Mouse (Mus musculus) spleen, embryonic (tissue): Measurements from ENCODE around the gene Tdrkh.

ENCODE experiments used
- CTCF ChIA-PET: fragments of 350-600 bp; sonication (Branson Sonifier 250); formaldehyde crosslinking; loops from one replicate; lab custom pipeline; 2022; lab: Charles Lee

Gene Tdrkh

DNA sequence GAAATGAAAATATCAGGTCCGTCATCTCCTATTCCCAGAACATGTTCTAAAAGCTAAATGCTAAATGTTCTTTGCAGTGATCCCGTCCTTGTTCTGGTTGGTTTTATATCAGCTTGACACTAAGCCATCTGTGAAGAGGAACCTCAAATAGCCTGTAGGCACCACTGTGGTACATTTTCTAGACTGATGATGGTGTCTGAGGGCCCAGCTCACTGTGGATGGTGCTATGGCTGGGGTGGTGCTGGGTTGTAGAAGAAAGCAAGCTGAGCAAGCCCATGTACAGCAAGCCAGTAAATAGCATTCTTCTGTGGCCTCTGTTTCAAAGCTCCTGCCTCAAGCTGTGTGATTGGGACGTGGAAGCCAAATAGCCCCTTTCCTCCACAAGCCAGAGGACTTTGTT, 44.0 kb downstream of the Tdrkh start:
- CTCF ChIA-PET: interaction anchor here (1.9 kb wide), 1 partner anchor 13 kb away, joined by 10 read pairs; no protein-coding TSS in a partner anchor

DNA sequence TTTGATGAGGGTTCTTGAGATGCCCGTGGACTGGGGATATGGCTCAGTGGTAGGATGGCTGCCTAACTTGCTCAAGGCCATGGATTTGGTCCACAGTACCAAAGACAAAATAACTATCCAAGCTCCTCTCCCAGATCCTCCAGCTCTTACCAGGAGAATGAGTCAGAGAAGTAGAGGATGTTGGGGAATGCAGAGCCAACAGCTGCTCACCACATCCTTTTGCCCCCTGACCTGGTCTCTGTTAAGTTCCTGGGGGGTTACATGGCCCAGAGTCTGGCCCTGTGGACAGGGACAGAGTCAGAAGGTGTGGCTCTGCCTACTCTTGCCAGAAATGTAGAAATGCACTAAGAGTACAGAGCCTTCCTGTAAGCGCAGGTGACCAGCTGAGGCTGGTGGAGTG, 46.8 kb downstream of the Tdrkh start:
- CTCF ChIA-PET: no interaction called here

DNA sequence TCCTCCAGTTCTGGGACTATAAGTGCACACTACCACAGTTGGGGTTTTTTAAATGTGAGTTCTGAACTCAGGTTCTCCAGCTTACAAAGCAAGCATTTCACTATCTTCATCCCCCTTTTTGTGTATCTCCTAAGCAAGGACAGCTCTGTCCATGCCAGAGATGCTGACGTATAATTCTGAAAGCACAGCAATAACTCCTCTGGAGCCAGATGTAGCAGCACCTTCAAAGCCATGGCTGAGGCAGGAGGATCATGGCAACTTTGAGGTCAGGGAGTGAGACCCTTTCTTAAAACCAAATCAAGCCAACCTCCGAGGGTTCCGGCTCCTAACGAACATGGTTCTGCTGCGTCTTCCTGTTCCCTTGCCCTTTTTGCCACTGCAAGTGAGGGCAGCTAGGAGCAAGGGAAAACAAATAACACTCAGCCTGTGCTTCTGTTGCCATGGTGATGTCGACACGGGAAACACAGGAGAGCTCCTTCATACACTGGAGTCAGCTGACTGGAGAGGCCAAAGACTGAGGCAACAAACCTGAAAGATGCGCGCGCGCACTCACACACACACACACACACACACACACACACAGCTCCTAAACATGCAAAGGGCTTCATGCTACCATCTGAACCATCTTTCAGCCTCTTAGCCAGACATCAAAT, 51.0 kb downstream of the Tdrkh start:
- CTCF ChIA-PET: no interaction called here

DNA sequence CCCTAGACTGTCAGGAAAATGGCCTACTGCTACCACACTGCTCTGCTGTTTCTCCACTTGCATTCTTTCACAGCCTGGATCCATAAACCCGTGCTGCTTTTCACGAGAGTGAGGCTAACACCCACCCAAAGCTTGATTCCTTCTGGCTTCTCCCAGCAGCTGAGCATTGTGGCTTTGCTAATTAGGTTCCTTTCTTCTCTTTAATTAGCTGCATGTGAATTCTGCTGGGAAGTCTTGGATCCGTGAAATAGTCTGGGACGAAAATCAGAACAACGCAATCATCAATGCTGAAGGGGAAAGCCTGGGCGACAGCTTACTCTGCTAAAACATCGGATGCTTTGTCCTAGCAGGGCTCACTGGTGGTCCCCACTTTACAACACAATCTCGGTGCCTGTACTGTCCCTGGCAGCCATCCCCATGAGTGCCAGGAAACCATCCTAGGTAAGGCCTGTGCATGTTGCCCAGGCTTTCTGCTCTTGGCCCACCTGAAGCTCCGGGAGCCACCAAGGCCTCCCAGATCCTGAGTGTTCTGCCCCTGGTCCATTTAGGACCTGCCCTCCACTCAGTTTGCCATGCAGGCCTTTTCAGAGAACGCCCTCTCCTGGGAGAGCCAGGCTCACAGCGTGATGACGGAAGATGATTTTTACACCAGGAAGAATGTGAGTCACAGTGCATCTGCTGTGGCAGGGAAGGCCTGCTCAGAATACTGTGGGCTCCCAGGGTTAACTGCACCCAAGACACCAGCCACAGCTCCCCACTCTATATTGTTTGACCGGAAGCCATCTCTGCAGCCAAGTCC, 52.8 kb downstream of the Tdrkh start:
- CTCF ChIA-PET: interaction anchor here (0.6 kb wide), 1 partner anchor 135 kb away, joined by 3 read pairs; no protein-coding TSS in a partner anchor

DNA sequence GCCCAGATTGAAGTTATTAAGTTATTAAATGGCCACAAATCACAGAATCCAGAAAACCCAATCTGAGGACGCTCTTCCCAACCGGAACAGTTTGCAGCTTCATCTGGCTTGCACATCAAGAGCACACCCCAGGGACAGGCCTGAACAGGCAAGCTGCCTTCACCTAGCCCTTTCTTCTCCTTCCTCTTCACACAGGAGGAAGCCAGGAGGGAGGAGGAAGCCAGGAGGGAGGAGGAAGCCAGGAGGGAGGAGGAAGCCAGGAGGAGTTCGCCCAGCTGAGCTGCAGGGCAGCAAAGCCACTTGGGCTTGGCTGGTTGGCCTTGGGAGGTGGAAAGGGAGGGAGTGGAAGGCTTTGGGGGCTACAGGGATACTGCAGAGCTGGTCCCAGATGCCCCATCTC, 55.9 kb downstream of the Tdrkh start:
- CTCF ChIA-PET: no interaction called here

DNA sequence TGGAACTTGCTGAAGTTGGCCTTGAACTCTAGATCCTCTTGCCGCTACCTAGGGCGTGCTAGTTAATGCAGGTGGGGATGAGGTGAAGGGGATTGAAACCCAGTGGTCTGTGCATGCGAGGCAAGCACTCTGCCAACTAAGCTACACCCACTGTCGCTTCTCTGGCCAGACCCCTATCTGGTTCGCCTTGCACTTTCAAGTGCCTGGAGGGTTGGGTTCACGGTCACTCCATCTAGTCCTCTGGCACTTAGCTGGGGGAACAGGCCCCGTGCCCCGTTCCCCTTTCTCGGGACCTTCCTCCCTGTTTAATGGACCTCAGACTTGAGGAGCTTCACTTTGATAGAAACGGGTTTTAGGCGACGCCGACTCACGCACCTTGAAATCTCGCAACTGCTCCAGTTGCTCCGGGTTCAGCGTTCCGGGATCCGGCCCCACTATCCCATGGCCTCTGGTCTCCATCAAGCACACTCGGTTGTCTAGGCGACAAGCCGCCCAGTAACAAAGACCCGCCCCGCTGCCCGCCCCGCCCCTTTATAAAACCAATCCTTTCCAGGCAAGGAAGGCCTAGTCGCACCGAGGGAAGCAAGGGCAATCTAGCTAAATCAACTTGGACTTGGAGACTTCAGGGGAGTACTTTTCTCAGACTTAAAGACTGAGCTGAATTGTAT, 59.5 kb downstream of the Tdrkh start:
- CTCF ChIA-PET: interaction anchor here (0.8 kb wide), 1 partner anchor 114 kb away, joined by 15 read pairs; no protein-coding TSS in a partner anchor

DNA sequence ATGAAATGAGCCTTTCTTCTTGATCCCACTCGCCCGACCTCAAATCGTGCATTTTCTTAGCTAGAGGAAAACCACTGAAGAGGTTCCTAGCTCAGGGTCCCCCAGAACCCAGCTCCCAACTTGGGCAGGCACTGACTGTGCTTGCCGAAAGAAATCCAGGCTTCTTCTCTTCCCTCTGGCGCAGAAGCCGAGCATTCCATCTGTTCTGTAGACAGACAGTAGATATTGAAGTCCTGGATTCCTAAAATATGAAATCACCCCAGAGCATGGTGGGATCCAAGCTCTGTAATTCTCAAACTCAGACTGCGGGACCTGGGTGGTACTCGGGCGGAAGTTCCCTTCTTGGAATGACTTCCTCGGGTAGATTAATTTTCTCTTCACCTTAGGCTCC, 60.0 kb downstream of the Tdrkh start:
- CTCF ChIA-PET: interaction anchor here (0.8 kb wide), 1 partner anchor 114 kb away, joined by 15 read pairs; no protein-coding TSS in a partner anchor

DNA sequence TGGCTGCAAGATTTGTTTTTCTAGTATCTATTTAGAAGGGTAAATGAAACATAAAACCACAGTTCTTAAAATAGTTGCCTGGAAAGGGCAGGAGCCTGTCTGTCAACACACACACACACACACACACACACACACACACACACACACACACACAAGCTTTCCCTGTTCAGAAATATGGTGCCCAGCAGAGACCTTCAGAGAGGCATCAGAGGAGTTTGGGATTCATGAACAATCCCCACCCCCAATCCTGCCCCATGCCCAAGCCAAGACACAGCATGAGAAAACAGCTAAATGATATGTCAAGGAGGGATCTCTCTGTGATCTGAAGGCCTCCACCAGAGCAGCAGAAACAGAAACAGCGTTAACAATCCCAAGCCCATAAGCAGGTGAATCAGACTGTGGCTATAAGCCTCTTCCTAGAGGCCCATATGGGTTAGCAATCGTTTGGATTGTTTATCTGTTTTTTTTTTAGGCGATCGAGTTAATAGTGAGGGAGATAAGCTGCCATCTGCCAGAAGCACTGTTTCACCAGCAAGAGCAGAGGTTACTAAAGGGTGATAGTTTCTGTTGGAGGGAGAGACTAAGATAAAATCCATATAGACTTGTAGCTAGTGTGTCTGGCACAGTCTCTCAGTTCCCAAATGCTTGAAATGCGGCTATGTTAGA, 60.6 kb downstream of the Tdrkh start:
- CTCF ChIA-PET: interaction anchor here (0.8 kb wide), 1 partner anchor 115 kb away, joined by 15 read pairs; no protein-coding TSS in a partner anchor

DNA sequence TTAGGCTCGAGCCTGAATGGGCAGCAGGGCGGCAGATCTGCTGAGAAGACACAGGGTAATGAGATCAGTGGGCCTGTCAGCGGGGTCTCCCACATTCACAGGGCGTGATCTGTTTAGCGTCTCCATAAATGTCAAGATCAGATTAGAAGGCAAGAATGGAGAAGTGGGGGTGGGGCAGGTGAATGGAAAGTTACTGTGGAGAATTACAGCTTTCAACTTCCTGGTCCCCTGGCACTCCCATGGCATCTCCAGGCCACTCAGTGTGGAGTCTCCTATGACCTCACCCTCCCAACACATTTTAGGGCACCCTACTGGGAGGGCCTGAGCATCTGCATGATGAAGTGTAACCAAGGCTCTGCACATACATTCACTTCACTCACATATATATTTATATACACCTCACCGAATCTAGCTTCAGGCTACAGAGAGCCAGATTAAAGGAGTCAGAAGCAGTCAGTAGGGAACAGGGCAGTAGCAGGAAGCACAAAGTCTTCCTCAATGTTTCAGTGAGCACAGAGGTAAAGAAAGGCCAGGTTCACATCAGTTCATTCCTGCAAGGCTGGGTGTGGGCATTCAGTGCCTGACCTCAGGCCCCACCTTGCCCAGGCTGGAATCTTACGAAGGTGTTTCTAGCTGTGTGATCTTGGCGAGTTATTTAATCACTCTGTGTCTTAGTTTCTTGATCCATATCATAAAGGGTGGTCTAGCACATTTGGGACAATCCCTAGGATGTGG, 63.4 kb downstream of the Tdrkh start:
- CTCF ChIA-PET: no interaction called here

DNA sequence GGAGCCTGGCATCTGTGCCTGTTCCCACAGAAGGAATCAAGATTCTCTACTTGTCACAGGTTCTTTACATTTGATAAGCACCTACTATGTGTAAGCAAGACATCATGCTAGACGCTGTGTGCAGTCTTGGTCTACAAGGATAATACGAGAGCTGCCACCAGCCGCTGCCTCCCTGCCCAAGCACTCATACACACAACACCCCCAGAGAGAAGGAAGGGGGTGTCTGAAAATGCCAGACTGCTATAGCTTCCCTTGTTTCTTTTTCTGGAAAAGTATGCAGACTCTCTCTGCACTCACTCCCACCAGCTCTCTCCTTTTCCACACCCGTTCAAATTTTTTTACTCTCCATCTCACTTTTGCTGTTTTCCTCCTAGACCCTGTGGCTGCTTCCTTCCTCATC, 64.4 kb downstream of the Tdrkh start:
- CTCF ChIA-PET: interaction anchor here (0.5 kb wide), 1 partner anchor 1926 kb away, joined by 3 read pairs; no protein-coding TSS in a partner anchor

DNA sequence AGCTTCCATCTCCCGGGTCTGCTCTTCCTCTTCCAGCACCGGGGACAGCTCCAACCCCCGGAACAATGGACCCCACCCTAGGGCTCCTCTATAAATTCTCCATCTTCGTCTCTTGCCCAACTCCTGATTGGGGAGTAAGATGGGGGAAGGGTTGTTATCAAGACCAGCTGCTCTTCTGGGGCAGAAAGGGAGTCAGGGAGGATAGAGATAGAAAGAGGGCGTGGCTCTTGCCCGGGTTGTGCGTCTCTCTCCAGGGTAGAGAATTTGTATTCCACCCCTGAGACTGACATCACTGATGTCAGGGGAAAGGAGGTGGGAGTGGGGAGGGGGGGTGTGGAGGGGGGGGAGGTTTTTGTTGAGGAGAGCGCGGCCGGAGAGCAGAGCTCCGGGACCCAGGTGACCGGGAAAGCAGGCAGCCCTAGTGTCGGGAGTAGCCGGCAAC, 64.9 kb downstream of the Tdrkh start, which contains the start of gene Celf3:
Gene Celf3, plus strand, starts transcription at position 315 of the 442 bp plus-strand sequence.
- CTCF ChIA-PET: interaction anchor here (0.5 kb wide), 1 partner anchor 1926 kb away, joined by 3 read pairs; no protein-coding TSS in a partner anchor

DNA sequence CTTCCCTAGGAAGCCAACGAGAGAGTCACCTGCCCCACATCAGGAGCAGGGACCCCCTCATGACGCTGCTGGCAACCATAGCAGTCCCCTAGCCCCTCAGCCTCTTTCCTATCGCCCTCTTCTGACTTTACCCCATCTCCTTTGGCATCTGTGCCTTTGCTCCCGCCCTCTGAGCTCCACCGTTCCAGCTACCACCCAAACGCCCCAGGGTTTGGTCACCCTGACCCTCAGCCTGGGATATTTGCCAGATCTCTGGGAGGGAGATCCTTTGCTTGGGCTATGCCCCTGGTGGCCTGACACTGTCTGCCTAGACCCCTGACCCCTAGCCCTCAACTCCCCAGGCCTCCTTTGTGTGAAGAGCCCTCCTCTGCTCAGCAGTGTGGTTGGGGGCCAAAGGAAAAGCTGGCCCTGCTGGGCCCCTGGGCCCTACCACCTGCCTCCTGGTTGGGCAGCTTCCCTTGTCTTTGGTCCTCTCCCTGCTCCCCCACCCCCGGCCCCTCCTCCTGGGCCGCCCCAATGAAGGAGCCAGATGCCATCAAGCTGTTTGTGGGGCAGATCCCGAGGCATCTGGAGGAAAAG, 65.6 kb downstream of the Tdrkh start:
- CTCF ChIA-PET: no interaction called here

DNA sequence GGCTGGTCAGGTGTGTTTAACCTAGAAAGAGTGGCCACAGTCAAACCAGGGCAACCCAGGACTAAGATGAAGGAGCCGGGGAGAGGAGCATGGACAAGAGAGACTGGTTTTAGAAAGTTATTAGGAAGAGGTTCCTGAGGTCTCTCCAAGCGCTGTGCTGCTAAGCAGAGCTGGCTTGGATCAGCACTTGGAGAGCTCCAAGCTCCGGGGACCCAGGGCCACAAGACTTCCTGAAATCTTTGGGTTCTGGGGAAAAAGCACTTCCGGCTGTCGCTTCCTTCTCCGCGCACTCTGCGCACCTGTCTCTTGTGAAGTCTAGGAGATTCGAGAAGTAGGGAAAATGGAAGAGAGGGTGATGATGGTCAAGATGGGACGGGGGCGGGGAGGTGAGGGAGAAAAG, 66.5 kb downstream of the Tdrkh start:
- CTCF ChIA-PET: no interaction called here

DNA sequence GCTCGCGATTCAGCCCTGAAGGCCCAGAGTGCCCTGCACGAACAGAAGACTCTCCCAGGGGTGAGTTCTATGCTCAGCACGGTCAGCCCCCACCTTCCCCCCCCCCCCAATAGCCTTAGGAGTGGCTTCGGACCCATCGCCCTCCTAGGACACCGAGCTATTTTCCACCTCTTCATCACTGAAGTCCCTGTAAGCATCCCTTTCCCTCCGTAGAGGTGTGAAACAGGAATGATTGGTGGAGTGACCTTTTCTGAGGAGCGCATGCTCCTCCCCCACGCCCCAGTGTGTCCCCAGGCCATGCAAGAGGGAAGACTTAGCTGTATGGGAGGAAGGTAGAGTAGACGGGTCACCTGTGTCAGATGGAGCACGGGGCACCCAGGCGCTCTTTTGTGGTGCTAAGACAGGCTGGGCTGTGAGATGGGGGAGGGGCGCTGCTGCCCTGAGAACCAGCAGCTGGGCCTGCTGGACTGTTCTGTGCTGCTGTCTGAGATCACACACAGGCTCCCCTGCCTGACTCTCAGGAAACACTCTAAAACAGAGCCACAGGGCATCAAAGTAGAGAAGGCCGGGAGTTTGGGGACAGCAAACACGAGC, 67.3 kb downstream of the Tdrkh start, which contains the start of gene Riiad1:
Gene Riiad1, minus strand, starts transcription at position 51 of the 594 bp plus-strand sequence.
- CTCF ChIA-PET: no interaction called here

DNA sequence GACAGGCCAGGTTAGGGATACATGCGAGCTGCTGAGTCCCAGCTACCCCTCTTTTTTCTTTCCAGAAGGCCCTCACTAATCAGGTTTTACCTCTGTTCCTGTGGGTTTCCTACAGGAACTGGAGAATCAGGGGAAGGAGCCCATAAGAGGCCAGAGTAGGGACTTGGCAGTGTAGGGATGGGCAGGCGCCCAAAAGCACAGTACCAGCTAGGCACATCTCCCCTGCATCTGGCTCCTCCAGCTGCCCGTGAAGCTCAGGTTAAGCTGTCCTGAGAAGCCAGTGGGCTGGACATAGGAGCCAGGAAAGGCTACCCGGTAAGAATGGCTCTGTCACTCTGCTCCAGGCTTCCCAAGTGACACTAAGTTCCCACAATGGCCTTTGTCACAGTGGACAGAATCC, 68.4 kb downstream of the Tdrkh start:
- CTCF ChIA-PET: no interaction called here

DNA sequence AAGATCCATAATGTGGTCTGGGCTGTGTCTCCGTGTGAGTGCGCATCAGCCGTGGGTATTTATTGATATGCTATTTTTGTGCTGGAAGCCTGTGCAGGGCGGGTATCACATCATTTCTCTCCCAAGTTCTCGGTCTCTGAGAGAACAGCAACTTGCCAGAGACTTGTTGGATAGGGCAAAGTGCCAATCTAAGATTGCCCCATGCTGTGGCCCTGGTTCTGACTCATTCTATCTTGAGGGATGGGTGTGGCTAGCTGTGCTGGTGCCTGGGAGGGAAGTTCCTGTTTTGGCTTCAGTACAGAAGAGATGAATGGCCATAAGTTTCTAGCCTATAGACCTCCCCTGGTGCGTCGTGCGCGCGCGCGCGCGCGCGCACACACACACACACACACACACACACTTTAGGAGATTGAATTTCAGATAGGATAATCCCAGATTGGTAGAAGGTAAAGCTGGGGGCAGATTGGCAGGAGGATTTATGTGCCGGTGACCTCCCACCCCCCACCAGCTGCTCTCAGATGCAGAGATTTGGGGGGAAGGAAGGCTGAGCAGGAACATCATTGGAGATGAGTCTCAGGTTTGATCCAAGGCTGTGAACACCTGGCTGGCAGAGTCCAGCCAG, 69.8 kb downstream of the Tdrkh start:
- CTCF ChIA-PET: no interaction called here

DNA sequence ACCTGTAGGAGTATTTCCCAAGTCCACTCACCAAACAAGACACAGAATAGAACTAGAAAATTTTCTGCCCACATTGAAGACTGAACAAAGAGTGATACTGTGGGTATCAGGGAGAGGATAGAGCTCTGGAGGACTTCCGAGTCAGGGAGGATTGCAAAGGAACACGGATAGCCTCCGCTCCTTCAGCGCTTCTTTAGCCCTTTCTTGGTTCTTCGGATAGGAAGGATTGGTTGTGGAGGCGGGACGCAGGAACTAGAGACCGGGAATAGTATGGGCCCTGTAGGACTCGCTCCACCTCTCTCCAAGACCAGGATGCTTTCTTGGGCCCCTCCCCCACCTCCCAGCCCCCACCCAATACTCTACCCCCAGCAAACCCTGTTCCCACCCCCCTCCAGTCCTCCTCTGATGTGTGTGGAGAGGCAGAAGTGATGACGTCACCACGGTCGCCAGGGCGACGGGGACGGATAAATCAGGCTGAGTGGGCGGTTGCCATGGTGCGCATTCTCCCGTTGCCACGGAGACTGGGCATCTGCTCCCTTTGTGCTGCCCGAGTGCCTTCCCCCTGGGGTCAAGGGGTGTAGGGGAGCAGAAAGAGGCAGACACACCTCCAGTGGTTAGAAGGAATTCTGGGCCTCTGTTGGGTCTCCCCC, 70.8 kb downstream of the Tdrkh start:
- CTCF ChIA-PET: no interaction called here
